Mouse (Mus musculus) thymus, adult 2 months (tissue): ENCODE measurements around the gene Tdg.

Source experiments
- CTCF ChIP-seq: fragments of 200-500 bp; IDR thresholded peaks from 2 replicates; pipeline ENCODE4 v1.5.1; 2012; ENCODE audit warnings: mild to moderate bottlenecking, control low read depth, low read length, moderate library complexity, borderline replicate concordance; ENCODE audit not compliant: control insufficient read depth, poor library complexity, insufficient read depth; ENCODE audit errors: extremely low read depth
- POLR2A ChIP-seq: fragments of 200-500 bp; IDR thresholded peaks from 2 replicates; pipeline ENCODE4 v1.6.1; 2012; ENCODE audit warnings: mild to moderate bottlenecking, low read length, control low read depth, moderate library complexity; ENCODE audit not compliant: control insufficient read depth, poor library complexity, insufficient read depth; ENCODE audit errors: extremely low read depth

GRCm38 (mm10) chr10:82654581-82654980 lies 25.0 kb downstream of the Tdg start:
- TF ChIP-seq CTCF (no peak), POLR2A (no peak)
